Mouse (Mus musculus): ENCODE measurements around the gene Akt3. TPM values are rescaled to one million over a fixed set of nuclear protein-coding genes. Genes with fewer than 3 reads are reported as not detected.
A peak's percentile ranks its signal among the peaks of the same experiment; 100 is the strongest.

Akt3 gene
- polyA plus RNA-seq, 1 experiment from 2014 or later, result 0.37 TPM

DNA sequence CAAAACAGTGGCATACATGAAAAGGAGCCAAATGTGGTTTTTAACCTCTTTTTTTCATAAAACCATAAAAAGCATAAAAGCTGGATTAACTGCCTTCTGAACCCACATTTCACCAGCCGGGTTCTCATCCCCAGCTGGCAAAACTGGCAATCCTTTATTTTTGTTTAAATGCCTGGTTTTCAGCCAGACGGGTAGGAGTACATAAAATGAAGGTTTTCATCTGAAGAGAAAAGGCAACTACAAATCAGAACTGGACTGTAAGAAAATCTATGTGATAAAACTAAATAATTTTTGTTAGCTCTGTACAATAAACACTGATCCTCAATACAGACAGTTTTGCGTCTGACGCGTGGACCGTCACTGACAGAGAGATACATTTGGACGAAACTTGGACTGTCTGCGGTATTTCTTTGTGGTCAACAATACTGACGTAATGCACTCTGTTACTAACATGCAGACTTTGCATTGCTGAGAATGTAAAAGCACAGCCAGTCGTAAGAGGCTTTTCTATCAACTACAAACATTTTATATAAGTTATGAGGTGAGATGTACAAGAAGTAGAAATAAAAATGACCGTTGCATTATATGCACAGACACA, 206.5 kb downstream of the Akt3 start:
- no peak overlapping the region for H3K4me2 ChIP-seq (ENCODE audit: low read depth, low read length)
- H3K4me1 ChIP-seq (ENCODE audit: control insufficient read depth, low read depth, low read length), result no peaks in the 10 kb centered on the region
- WGBS (ENCODE audit: insufficient replicate concordance), result 74% methylated on average over 11 of the region's 11 CpGs
- no peaks in the 10 kb centered on the region for H3K27me3 ChIP-seq (ENCODE audit: control insufficient read depth, insufficient read depth, low read depth, low read length)
- H3K27ac ChIP-seq (ENCODE audit: low read length), result no peak overlapping the region
- no peak overlapping the region for H3K9ac ChIP-seq (ENCODE audit: low read depth, low read length)
- H3K9me3 ChIP-seq (replicated peaks; ENCODE audit: control insufficient read depth, low read length), result no peaks in the 10 kb centered on the region
- no peak for ATAC-seq (ENCODE audit: low read depth)
- H3K36me3 ChIP-seq (ENCODE audit: control insufficient read depth, insufficient read depth), result no peaks in the 10 kb centered on the region
- H3K4me3 ChIP-seq (ENCODE audit: low read depth, low read length), result no peak overlapping the region

GRCm38 (mm10) chr1:177048773-177049172, 209.2 kb downstream of the Akt3 start:
- Histone ChIP-seq H3K9ac (ENCODE audit: low read depth, low read length) (no peak overlapping the region), H3K27ac (ENCODE audit: low read length) (no peak overlapping the region), H3K9me3 (replicated peaks; ENCODE audit: control insufficient read depth, low read length) (no peaks in the 10 kb centered on the region), H3K4me3 (ENCODE audit: low read depth, low read length) (no peak overlapping the region), H3K27me3 (ENCODE audit: control insufficient read depth, insufficient read depth, low read depth, low read length) (no peaks in the 10 kb centered on the region), H3K36me3 (ENCODE audit: control insufficient read depth, insufficient read depth) (no peaks in the 10 kb centered on the region), H3K4me2 (ENCODE audit: low read depth, low read length) (no peak overlapping the region), H3K4me1 (ENCODE audit: control insufficient read depth, low read depth, low read length) (no peaks in the 10 kb centered on the region)
- no peak for ATAC-seq (ENCODE audit: low read depth)
- WGBS (ENCODE audit: insufficient replicate concordance), result 60% methylated on average over 2 of the region's 2 CpGs

GRCm38 (mm10) chr1:177046963-177047362, 211.0 kb downstream of the Akt3 start:
- Histone ChIP-seq H3K4me3 (ENCODE audit: low read depth, low read length) (no peak overlapping the region), H3K36me3 (ENCODE audit: control insufficient read depth, insufficient read depth) (no peaks in the 10 kb centered on the region), H3K9me3 (replicated peaks; ENCODE audit: control insufficient read depth, low read length) (no peaks in the 10 kb centered on the region), H3K4me1 (ENCODE audit: control insufficient read depth, low read depth, low read length) (no peaks in the 10 kb centered on the region), H3K4me2 (ENCODE audit: low read depth, low read length) (no peak overlapping the region), H3K27me3 (ENCODE audit: control insufficient read depth, insufficient read depth, low read depth, low read length) (no peaks in the 10 kb centered on the region), H3K27ac (ENCODE audit: low read length) (no peak overlapping the region), H3K9ac (ENCODE audit: low read depth, low read length) (no peak overlapping the region)
- WGBS (ENCODE audit: insufficient replicate concordance), result 59% methylated on average over 2 of the region's 2 CpGs
- ATAC-seq (ENCODE audit: low read depth), result no peak

GRCm38 (mm10) chr1:177045885-177046284, 212.1 kb downstream of the Akt3 start:
- H3K9ac ChIP-seq (ENCODE audit: low read depth, low read length), result no peak overlapping the region
- H3K9me3 ChIP-seq (replicated peaks; ENCODE audit: control insufficient read depth, low read length), result no peaks in the 10 kb centered on the region
- H3K27ac ChIP-seq (ENCODE audit: low read length), result no peak overlapping the region
- no peak overlapping the region for H3K4me3 ChIP-seq (ENCODE audit: low read depth, low read length)
- no peaks in the 10 kb centered on the region for H3K36me3 ChIP-seq (ENCODE audit: control insufficient read depth, insufficient read depth)
- H3K4me1 ChIP-seq (ENCODE audit: control insufficient read depth, low read depth, low read length), result no peaks in the 10 kb centered on the region
- no peak overlapping the region for H3K4me2 ChIP-seq (ENCODE audit: low read depth, low read length)
- ATAC-seq (ENCODE audit: low read depth), result peak; percentile 82
- H3K27me3 ChIP-seq (ENCODE audit: control insufficient read depth, insufficient read depth, low read depth, low read length), result no peaks in the 10 kb centered on the region

DNA sequence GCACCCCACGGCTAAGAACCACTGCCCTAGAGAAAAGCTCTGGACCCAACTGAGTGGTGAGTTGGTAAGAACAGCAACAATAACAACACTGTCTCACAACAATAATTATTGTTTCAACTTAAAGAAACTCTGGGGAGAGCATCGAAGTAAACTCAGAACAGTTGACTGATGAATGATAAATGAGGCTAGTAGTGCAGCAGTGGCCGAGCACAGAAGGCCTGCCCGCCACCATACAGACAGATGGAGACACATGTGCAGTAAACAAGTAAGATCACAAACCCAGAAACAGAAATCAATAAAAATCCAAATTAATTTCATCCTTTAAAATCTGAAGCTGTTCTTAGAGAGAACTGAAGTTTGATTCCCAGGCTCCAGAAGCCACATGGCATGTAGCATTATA, 217.9 kb downstream of the Akt3 start:
- H3K4me3 ChIP-seq (ENCODE audit: low read depth, low read length), result no peak overlapping the region
- H3K36me3 ChIP-seq (ENCODE audit: control insufficient read depth, insufficient read depth), result no peaks in the 10 kb centered on the region
- H3K27me3 ChIP-seq (ENCODE audit: control insufficient read depth, insufficient read depth, low read depth, low read length), result no peaks in the 10 kb centered on the region
- ATAC-seq (ENCODE audit: low read depth), result no peak
- no peaks in the 10 kb centered on the region for H3K4me1 ChIP-seq (ENCODE audit: control insufficient read depth, low read depth, low read length)
- H3K9me3 ChIP-seq (replicated peaks; ENCODE audit: control insufficient read depth, low read length), result no peaks in the 10 kb centered on the region
- no peak overlapping the region for H3K9ac ChIP-seq (ENCODE audit: low read depth, low read length)
- H3K27ac ChIP-seq (ENCODE audit: low read length), result no peak overlapping the region
- H3K4me2 ChIP-seq (ENCODE audit: low read depth, low read length), result no peak overlapping the region
- WGBS (ENCODE audit: insufficient replicate concordance), result 72% methylated on average over 4 of the region's 4 CpGs

DNA sequence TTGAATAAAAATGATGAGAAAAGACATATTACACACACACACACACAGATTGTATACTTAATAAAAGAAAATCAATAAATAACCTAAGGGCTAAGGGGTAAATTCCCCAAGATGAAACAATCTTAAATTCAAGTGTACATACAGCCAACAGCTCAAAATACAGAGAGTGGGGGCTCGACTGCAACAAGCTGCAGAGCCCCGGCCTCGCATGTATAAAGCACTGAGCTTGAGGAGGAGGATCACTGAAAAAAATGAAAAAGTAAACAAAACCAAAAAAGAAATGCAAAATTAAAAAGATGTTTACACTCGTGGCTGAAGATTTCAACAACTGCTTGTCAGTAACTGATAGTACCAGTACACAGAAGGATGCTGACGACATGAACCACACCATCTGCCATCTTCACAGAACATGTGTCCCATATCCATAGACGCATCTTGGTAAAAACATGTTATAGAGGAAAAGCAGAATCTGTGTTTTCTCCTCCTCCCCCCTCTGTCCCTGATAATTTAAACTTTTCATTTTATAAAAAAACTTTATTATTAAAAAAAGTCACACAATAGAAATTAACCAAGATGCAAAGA, 218.8 kb downstream of the Akt3 start:
- Histone ChIP-seq H3K9ac (ENCODE audit: low read depth, low read length) (no peak overlapping the region), H3K9me3 (replicated peaks; ENCODE audit: control insufficient read depth, low read length) (no peaks in the 10 kb centered on the region), H3K4me3 (ENCODE audit: low read depth, low read length) (no peak overlapping the region), H3K27me3 (ENCODE audit: control insufficient read depth, insufficient read depth, low read depth, low read length) (no peaks in the 10 kb centered on the region), H3K27ac (ENCODE audit: low read length) (no peak overlapping the region), H3K4me2 (ENCODE audit: low read depth, low read length) (no peak overlapping the region), H3K4me1 (ENCODE audit: control insufficient read depth, low read depth, low read length) (no peaks in the 10 kb centered on the region), H3K36me3 (ENCODE audit: control insufficient read depth, insufficient read depth) (no peaks in the 10 kb centered on the region)
- ATAC-seq (ENCODE audit: low read depth), result no peak
- 66% methylated on average over 6 of the region's 6 CpGs for WGBS (ENCODE audit: insufficient replicate concordance)

- ATAC-seq (ENCODE audit: low read depth), result no peak
- H3K27ac ChIP-seq (ENCODE audit: low read length), result no peak overlapping the region
- no peaks in the 10 kb centered on the region for H3K36me3 ChIP-seq (ENCODE audit: control insufficient read depth, insufficient read depth)
- no peaks in the 10 kb centered on the region for H3K9me3 ChIP-seq (replicated peaks; ENCODE audit: control insufficient read depth, low read length)
- no peak overlapping the region for H3K9ac ChIP-seq (ENCODE audit: low read depth, low read length)
- H3K4me2 ChIP-seq (ENCODE audit: low read depth, low read length), result no peak overlapping the region
- H3K4me1 ChIP-seq (ENCODE audit: control insufficient read depth, low read depth, low read length), result no peaks in the 10 kb centered on the region
- no peak overlapping the region for H3K4me3 ChIP-seq (ENCODE audit: low read depth, low read length)
- no peaks in the 10 kb centered on the region for H3K27me3 ChIP-seq (ENCODE audit: control insufficient read depth, insufficient read depth, low read depth, low read length)
- WGBS (ENCODE audit: insufficient replicate concordance), result 52% methylated on average over 2 of the region's 2 CpGs
These were observed 219.6 kb downstream of the Akt3 start for GRCm38 (mm10) chr1:177038383-177038782.

GRCm38 (mm10) chr1:177035460-177035859, 222.5 kb downstream of the Akt3 start:
- WGBS (ENCODE audit: insufficient replicate concordance), result 56% methylated on average over 2 of the region's 2 CpGs
- no peak overlapping the region for H3K9ac ChIP-seq (ENCODE audit: low read depth, low read length)
- no peaks in the 10 kb centered on the region for H3K27me3 ChIP-seq (ENCODE audit: control insufficient read depth, insufficient read depth, low read depth, low read length)
- ATAC-seq (ENCODE audit: low read depth), result no peak
- no peaks in the 10 kb centered on the region for H3K9me3 ChIP-seq (replicated peaks; ENCODE audit: control insufficient read depth, low read length)
- H3K27ac ChIP-seq (ENCODE audit: low read length), result no peak overlapping the region
- no peaks in the 10 kb centered on the region for H3K36me3 ChIP-seq (ENCODE audit: control insufficient read depth, insufficient read depth)
- H3K4me2 ChIP-seq (ENCODE audit: low read depth, low read length), result no peak overlapping the region
- H3K4me3 ChIP-seq (ENCODE audit: low read depth, low read length), result no peak overlapping the region
- no peaks in the 10 kb centered on the region for H3K4me1 ChIP-seq (ENCODE audit: control insufficient read depth, low read depth, low read length)

GRCm38 (mm10) chr1:177032233-177032632, 225.8 kb downstream of the Akt3 start:
- H3K27ac ChIP-seq (ENCODE audit: low read length), result no peak overlapping the region
- no peak overlapping the region for H3K9ac ChIP-seq (ENCODE audit: low read depth, low read length)
- no peak for ATAC-seq (ENCODE audit: low read depth)
- H3K4me1 ChIP-seq (ENCODE audit: control insufficient read depth, low read depth, low read length), result no peaks in the 10 kb centered on the region
- no peak overlapping the region for H3K4me3 ChIP-seq (ENCODE audit: low read depth, low read length)
- 63% methylated on average over 1 of the region's 1 CpGs for WGBS (ENCODE audit: insufficient replicate concordance)
- no peaks in the 10 kb centered on the region for H3K9me3 ChIP-seq (replicated peaks; ENCODE audit: control insufficient read depth, low read length)
- H3K36me3 ChIP-seq (ENCODE audit: control insufficient read depth, insufficient read depth), result no peaks in the 10 kb centered on the region
- no peaks in the 10 kb centered on the region for H3K27me3 ChIP-seq (ENCODE audit: control insufficient read depth, insufficient read depth, low read depth, low read length)
- no peak overlapping the region for H3K4me2 ChIP-seq (ENCODE audit: low read depth, low read length)
